Mouse (Mus musculus): Measurements from ENCODE around the gene Slc7a15. TPM values are rescaled to one million over a fixed set of nuclear protein-coding genes. Genes with fewer than 3 reads are reported as not detected.
"Not testable (repeated sequence)": the region's sequence is repeated elsewhere in the genome, so short reads cannot be mapped to it uniquely, and the experiment has no call there.

Gene Slc7a15
- total RNA-seq, 2 experiments from 2014 or later, result not detected

- DNase-seq (ENCODE audit: low spot score); intact Hi-C loops (cut with DNase I): not testable (repeated sequence)
Measured at GRCm38 (mm10) chr12:8571287-8571902, 27.5 kb downstream of the Slc7a15 start.

GRCm38 (mm10) chr12:8562213-8562612 lies 36.7 kb downstream of the Slc7a15 start:
- DNase-seq (ENCODE audit: low spot score); intact Hi-C loops (cut with DNase I): not testable (repeated sequence)

- DNase-seq (ENCODE audit: low spot score); intact Hi-C loops (cut with DNase I): not testable (repeated sequence)
Measured at GRCm38 (mm10) chr12:8559876-8560275, 39.0 kb downstream of the Slc7a15 start.

GRCm38 (mm10) chr12:8556189-8556588 lies 42.7 kb downstream of the Slc7a15 start:
- intact Hi-C loops (cut with DNase I), result no loop called here
- no peak for DNase-seq (ENCODE audit: low spot score)

GRCm38 (mm10) chr12:8555419-8555818 lies 43.4 kb downstream of the Slc7a15 start:
- no peak for DNase-seq (ENCODE audit: low spot score)
- intact Hi-C loops (cut with DNase I), result no loop called here

GRCm38 (mm10) chr12:8547357-8547756 lies 51.5 kb downstream of the Slc7a15 start:
- intact Hi-C loops (cut with DNase I), result loop anchor here (2.0 to 5.0 kb wide), 2 partner anchors 35 to 227 kb away; no protein-coding TSS in a partner anchor
- DNase-seq (ENCODE audit: low spot score), result peak; percentile 39

GRCm38 (mm10) chr12:8546801-8547200 lies 52.1 kb downstream of the Slc7a15 start:
- intact Hi-C loops (cut with DNase I), result loop anchor here (2.0 to 5.0 kb wide), 2 partner anchors 34 to 226 kb away; no protein-coding TSS in a partner anchor
- no peak for DNase-seq (ENCODE audit: low spot score)

- no peak for DNase-seq (ENCODE audit: low spot score)
- intact Hi-C loops (cut with DNase I), result loop anchor here (5.0 kb wide), 1 partner anchor 33 kb away; no protein-coding TSS in a partner anchor
Measured at GRCm38 (mm10) chr12:8545066-8545610, 53.7 kb downstream of the Slc7a15 start.

- no peak for DNase-seq (ENCODE audit: low spot score)
- intact Hi-C loops (cut with DNase I), result no loop called here
Measured at GRCm38 (mm10) chr12:8542371-8542770, 56.5 kb downstream of the Slc7a15 start.

- no peak for DNase-seq (ENCODE audit: low spot score)
- intact Hi-C loops (cut with DNase I), result no loop called here
Measured at GRCm38 (mm10) chr12:8539471-8539870, 59.4 kb downstream of the Slc7a15 start.

GRCm38 (mm10) chr12:8537291-8537690 lies 61.6 kb downstream of the Slc7a15 start:
- DNase-seq (ENCODE audit: low spot score), result no peak
- intact Hi-C loops (cut with DNase I), result no loop called here

- intact Hi-C loops (cut with DNase I), result no loop called here
- no peak for DNase-seq (ENCODE audit: low spot score)
Measured at GRCm38 (mm10) chr12:8536221-8536965, 62.5 kb downstream of the Slc7a15 start.

GRCm38 (mm10) chr12:8535596-8535995 lies 63.3 kb downstream of the Slc7a15 start:
- intact Hi-C loops (cut with DNase I), result no loop called here
- DNase-seq (ENCODE audit: low spot score), result no peak

- DNase-seq (ENCODE audit: low spot score), result no peak
- intact Hi-C loops (cut with DNase I), result no loop called here
Measured at GRCm38 (mm10) chr12:8534915-8535314, 64.0 kb downstream of the Slc7a15 start.

GRCm38 (mm10) chr12:8527770-8528169 lies 71.1 kb downstream of the Slc7a15 start:
- DNase-seq (ENCODE audit: low spot score), result no peak
- intact Hi-C loops (cut with DNase I), result no loop called here

- intact Hi-C loops (cut with DNase I), result no loop called here
- no peak for DNase-seq (ENCODE audit: low spot score)
Measured at GRCm38 (mm10) chr12:8527175-8527574, 71.7 kb downstream of the Slc7a15 start.

- intact Hi-C loops (cut with DNase I), result no loop called here
- no peak for DNase-seq (ENCODE audit: low spot score)
Measured at GRCm38 (mm10) chr12:8524062-8524461, 74.8 kb downstream of the Slc7a15 start.

- no peak for DNase-seq (ENCODE audit: low spot score)
Measured at GRCm38 (mm10) chr12:8522711-8523110, 76.2 kb downstream of the Slc7a15 start.

GRCm38 (mm10) chr12:8521375-8522047 lies 77.4 kb downstream of the Slc7a15 start:
- intact Hi-C loops (cut with DNase I), result no loop called here
- peak; percentile 78 for DNase-seq (ENCODE audit: low spot score)

More at GRCm38 (mm10) chr12:8522711-8523110, 76.2 kb downstream of the Slc7a15 start:
- intact Hi-C loops (cut with DNase I), result no loop called here

GRCm38 (mm10) chr12:8519431-8520160 lies 79.3 kb downstream of the Slc7a15 start:
- intact Hi-C loops (cut with DNase I), result no loop called here
- DNase-seq (ENCODE audit: low spot score), result no peak
